Mouse (Mus musculus): Measurements from ENCODE around the gene Gbp10. TPM values are rescaled to one million over a fixed set of nuclear protein-coding genes. Genes with fewer than 3 reads are reported as not detected.
A peak's percentile ranks its signal among the peaks of the same experiment; 100 is the strongest.
"Not testable (repeated sequence)": the region's sequence is repeated elsewhere in the genome, so short reads cannot be mapped to it uniquely, and the experiment has no call there.

Gbp10 gene
- total RNA-seq (2015) (not detected in 2 replicates), total RNA-seq (2017) (not detected in 2 replicates)

GRCm38 (mm10) chr5:105239483-105240047 is at the start of gene Gbp10:
Gene Gbp10 (minus strand): TSS chr5:105239533.
- ATAC-seq (ENCODE audit: poor library complexity, severe bottlenecking), result peak; percentile 40; the same call in 1 of the 2 replicates

DNA sequence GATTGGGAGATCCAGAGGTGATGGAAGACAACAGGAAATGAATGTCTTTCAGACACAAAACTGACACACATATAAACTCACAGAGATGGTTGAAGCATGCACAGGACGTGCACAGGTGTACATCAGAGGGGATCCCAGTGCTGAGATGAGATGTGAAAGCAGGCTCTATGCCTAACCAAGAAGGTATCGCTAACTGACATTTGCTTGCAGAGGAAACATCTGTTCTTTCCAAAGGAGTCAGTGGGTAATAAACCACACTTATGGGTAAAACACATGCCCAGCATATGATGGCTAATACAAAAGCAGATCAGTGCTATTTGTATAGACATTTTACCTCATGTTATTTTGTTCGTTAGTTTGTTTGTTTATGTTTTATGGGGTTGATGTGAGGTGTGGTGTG is 21.3 kb upstream of the Gbp10 start:
- peak; percentile 38 for ATAC-seq (ENCODE audit: poor library complexity, severe bottlenecking)

- no peak for ATAC-seq (ENCODE audit: poor library complexity, severe bottlenecking)
Observed at GRCm38 (mm10) chr5:105252491-105252890, 13.2 kb upstream of the Gbp10 start.

DNA sequence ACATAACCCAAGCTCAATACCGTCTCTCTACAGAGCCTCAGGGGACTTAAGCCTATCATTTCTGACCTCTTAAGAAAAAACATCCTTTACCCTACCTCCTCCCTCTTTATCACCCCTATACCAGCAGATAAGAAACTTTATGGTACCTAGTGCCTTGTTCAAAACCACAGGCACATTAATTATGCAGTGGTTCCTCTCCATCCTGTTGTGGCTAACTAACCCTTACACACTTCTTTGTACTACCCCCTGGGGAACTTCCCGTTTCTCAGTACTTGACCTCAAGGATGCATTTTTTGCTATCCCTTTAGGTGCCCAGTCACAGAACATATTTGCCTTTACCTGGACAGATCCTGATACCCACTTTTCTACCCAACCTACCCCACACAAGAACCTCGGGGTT is 5.4 kb upstream of the Gbp10 start:
- peak; percentile 64 for ATAC-seq (ENCODE audit: poor library complexity, severe bottlenecking)

DNA sequence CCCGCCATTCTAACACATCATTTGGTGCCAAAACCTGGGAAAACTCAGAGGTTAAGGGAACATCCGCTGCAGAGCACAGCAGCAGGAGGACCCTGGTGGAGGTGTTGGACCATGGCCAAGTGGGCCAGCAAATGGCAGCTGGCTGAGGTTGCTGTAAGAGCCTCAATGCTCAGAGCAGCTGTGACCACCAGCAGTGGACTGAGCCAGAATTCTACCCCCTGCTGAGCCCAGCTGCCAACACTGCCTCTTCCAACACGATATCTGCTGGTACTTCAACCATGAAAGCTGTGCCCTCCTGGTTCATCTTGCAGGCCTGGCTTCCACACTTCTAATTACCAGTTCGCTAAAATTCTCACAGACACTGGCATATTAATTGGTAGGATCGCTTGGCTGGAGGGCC is 1.6 kb upstream of the Gbp10 start:
- ATAC-seq (ENCODE audit: poor library complexity, severe bottlenecking), result not testable (repeated sequence)

DNA sequence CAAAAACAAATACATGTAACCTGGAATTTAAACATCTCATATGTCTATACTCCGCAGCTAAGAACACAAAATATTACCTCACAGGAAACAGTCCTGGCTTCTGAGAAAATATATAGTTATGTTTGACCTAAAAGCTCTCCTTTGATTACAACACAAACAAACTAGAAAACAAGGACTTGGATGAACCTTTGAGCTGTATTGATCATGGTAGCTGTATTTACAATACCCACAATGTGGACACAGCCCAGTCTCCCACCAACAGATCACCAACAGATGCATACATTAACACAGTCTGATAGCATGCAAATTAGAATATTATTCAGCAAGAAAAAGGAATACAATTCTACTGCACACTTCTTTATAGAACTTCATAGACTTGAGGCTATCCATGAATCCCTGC is 931 bp downstream of the Gbp10 start:
- ATAC-seq (ENCODE audit: poor library complexity, severe bottlenecking), result not testable (repeated sequence)

GRCm38 (mm10) chr5:105236040-105236439 is 3.3 kb downstream of the Gbp10 start:
- not testable (repeated sequence) for ATAC-seq (ENCODE audit: poor library complexity, severe bottlenecking)

DNA sequence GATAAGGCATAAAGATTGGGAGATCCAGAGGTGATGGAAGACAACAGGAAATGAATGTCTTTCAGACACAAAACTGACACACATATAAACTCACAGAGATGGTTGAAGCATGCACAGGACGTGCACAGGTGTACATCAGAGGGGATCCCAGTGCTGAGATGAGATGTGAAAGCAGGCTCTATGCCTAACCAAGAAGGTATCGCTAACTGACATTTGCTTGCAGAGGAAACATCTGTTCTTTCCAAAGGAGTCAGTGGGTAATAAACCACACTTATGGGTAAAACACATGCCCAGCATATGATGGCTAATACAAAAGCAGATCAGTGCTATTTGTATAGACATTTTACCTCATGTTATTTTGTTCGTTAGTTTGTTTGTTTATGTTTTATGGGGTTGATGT is 30.4 kb downstream of the Gbp10 start:
- ATAC-seq (ENCODE audit: poor library complexity, severe bottlenecking), result not testable (repeated sequence)

GRCm38 (mm10) chr5:105200791-105201355 is 38.5 kb downstream of the Gbp10 start:
- ATAC-seq (ENCODE audit: poor library complexity, severe bottlenecking), result not testable (repeated sequence)

GRCm38 (mm10) chr5:105199149-105199548 is 40.2 kb downstream of the Gbp10 start:
- ATAC-seq (ENCODE audit: poor library complexity, severe bottlenecking), result not testable (repeated sequence)

DNA sequence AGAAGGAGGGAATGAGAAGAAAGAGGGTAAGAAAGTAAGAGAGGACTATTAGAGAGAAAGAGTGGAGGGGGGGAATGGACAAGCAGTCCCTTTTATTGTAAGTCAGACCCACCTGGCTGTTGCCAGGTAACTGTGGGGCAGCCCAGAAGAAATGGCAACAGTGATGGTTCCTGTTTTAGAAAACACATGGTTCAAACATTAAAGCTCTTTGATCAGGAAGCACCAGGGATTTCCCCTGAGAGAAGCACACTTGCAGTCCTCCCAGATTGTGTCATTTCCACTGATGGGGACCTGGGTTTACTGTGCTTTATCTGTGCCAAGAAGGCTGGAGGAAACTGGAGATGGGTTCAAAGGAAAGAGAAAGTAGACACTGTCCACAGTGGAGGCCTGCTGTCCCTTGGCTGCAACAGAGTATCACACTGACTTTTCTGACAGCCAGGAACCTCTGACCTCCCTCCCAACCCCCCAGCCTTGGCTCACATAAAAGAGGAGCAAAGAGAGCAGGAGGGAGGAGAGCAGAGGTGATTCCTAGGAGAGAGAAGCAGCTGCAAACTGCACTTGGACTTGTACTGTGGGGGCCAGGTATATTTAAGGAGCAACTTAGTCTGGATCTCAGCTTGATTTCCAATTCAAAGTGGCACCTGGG is 41.3 kb downstream of the Gbp10 start:
- ATAC-seq (ENCODE audit: poor library complexity, severe bottlenecking), result not testable (repeated sequence)

- ATAC-seq (ENCODE audit: poor library complexity, severe bottlenecking), result not testable (repeated sequence)
Observed at GRCm38 (mm10) chr5:105196308-105196707, 43.0 kb downstream of the Gbp10 start.

DNA sequence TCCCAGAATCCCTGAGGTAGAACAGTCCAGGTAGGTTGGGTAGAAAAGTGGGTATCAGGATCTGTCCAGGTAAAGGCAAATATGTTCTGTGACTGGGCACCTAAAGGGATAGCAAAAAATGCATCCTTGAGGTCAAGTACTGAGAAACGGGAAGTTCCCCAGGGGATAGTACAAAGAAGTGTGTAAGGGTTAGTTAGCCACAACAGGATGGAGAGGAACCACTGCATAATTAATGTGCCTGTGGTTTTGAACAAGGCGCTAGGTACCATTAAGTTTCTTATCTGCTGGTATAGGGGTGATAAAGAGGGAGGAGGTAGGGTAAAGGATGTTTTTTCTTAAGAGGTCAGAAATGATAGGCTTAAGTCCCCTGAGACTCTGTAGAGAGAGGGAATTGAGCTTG is 46.8 kb downstream of the Gbp10 start:
- peak; percentile 64 for ATAC-seq (ENCODE audit: poor library complexity, severe bottlenecking)

DNA sequence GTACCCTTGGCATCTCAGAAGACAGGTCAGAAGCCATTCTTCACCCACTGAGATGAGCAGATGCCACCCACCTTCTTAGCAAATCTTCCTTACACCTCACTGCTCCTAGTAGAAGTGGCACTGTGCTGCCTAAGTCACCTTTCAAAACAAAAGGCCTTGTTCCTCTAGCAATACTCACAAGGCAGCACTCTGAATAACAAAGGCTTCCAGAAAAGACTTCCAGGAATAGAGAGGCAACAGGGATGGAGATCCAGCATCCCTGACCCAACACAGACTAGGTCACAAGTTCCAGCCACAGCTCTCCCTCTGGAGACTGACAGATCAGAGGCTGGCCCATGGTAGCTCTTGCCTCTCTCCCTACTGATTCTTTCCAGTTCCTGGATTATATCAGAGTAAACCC is 57.9 kb downstream of the Gbp10 start:
- no peak for ATAC-seq (ENCODE audit: poor library complexity, severe bottlenecking)

Other genes starting within 250 kb of the Gbp10 start
- 5.6 and 6.3 TPM in 2 replicates for gene Gbp9, start 100.0 kb downstream of the Gbp10 start, total RNA-seq (2015)
- 7.3 and 9.0 TPM in 2 replicates for gene Gbp9, start 100.0 kb downstream of the Gbp10 start, total RNA-seq (2017)
- gene Gbp8, start 100.0 kb downstream of the Gbp10 start, total RNA-seq (2015), result 1.3 and 2.1 TPM in 2 replicates
- gene Gbp8, start 100.0 kb downstream of the Gbp10 start, total RNA-seq (2017), result 0.37 and 1.1 TPM in 2 replicates
- 2.2 TPM in 2 replicates for gene Gbp4, start 99.9 kb downstream of the Gbp10 start, total RNA-seq (2015)
- 1.9 and 3.0 TPM in 2 replicates for gene Gbp4, start 99.9 kb downstream of the Gbp10 start, total RNA-seq (2017)
- not detected in 2 replicates for gene Gm43302, start 54.2 kb upstream of the Gbp10 start, total RNA-seq (2015)
- gene Gm43302, start 54.2 kb upstream of the Gbp10 start, total RNA-seq (2017), result not detected in 2 replicates
- 1.0 and 1.1 TPM in 2 replicates for gene Gbp6, start 54.2 kb upstream of the Gbp10 start, total RNA-seq (2015)
- 2.2 and 2.6 TPM in 2 replicates for gene Gbp6, start 54.2 kb upstream of the Gbp10 start, total RNA-seq (2017)
- 19.9 and 23.7 TPM in 2 replicates for gene Lrrc8b, start 176.2 kb upstream of the Gbp10 start, total RNA-seq (2015)
- 8.1 and 9.6 TPM in 2 replicates for gene Lrrc8b, start 176.2 kb upstream of the Gbp10 start, total RNA-seq (2017)

Measured in megakaryocyte, adult 5-6 weeks (primary cell).